Mouse (Mus musculus) splenic B cell, adult 2 months (primary cell): ENCODE measurements around the gene Ano3.

Experiments used
- DNase-seq: peaks from one replicate; pipeline ENCODE4 v3.0.0-alpha.2; 2011; ENCODE audit warnings: low read depth, low spot score
- H3K27me3 ChIP-seq: 2 replicates; pipeline ENCODE4 v1.6.1; 2012; ENCODE audit warnings: mild to moderate bottlenecking, low read length, moderate library complexity, mixed read lengths; ENCODE audit not compliant: control insufficient read depth, poor library complexity, insufficient read depth, severe bottlenecking
- H3K36me3 ChIP-seq: 2 replicates; pipeline ENCODE4 v1.6.1; 2012; ENCODE audit warnings: mild to moderate bottlenecking, low read length, moderate library complexity, mixed read lengths; ENCODE audit not compliant: control insufficient read depth, poor library complexity, insufficient read depth, severe bottlenecking

Ano3 gene

DNA sequence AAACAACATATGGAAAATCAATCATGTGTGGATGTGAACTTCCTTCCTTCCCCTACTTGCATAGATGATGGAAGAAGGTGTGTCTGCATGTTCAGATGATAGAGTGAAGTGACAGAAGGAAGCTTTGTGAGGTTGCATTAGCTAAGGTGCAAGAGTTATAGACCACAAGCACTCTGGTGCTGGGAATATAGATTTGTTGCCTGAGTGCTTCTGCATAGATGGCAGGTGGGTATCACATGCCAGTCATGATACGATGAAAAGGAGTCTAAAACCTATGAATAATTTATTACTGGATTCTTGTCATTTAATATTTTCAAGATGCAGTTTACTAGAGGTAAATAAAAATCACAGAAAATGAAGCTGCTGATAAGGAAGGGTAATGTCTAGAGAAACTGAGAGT is 210.9 kb downstream of the Ano3 start:
- no peak for DNase-seq
- H3K36me3 ChIP-seq: no peaks in the 10 kb centered on the region

GRCm38 (mm10) chr2:110737981-110738380 is 212.7 kb downstream of the Ano3 start:
- Histone ChIP-seq H3K36me3 (no peaks in the 10 kb centered on the region), H3K27me3 (no peaks in the 10 kb centered on the region)
- no peak for DNase-seq

More for the DNA sequence above, 210.9 kb downstream of the Ano3 start:
- H3K27me3 ChIP-seq: no peaks in the 10 kb centered on the region

GRCm38 (mm10) chr2:110737236-110737635 is 213.5 kb downstream of the Ano3 start:
- no peak for DNase-seq
- no peaks in the 10 kb centered on the region for H3K36me3 ChIP-seq
- no peaks in the 10 kb centered on the region for H3K27me3 ChIP-seq

DNA sequence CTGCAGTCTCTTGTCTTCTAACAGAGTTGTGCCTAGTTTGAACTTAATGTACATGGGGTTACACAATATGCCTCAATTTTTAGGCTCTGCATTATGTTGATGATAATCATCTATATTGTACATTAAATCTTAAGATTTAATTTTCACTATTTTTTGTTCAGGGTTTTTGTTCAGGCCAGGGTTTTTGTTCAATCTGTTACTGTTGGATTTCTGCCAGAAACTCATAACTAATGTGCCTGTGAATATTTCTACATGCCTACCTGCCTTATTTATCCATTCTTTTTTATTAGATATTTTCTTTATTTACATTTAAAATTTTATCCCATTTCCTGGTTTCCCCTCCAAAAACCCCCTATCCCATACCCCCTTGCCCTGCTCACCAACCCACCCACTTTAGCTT is 224.6 kb downstream of the Ano3 start:
- Histone ChIP-seq H3K27me3 (no peaks in the 10 kb centered on the region), H3K36me3 (no peaks in the 10 kb centered on the region)
- no peak for DNase-seq

DNA sequence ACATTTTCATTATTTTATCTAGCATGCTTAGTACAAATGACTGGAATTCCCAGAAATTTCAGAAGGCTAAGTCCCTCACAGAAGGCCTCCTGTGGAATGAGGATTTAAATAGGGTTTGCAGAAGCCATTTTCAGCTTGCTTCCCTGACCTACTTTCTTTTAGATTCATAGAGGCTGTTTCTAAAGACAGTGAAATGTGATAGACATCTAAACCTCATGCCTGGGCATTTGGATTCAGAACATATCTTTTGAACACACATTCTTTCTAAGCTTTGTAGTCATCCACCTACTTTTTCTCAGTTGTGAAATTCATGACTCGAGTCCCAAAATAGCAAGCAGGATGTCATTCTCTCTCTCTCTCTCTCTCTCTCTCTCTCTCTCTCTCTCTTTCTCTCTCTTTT is 228.5 kb downstream of the Ano3 start:
- no peaks in the 10 kb centered on the region for H3K27me3 ChIP-seq
- DNase-seq: no peak

DNA sequence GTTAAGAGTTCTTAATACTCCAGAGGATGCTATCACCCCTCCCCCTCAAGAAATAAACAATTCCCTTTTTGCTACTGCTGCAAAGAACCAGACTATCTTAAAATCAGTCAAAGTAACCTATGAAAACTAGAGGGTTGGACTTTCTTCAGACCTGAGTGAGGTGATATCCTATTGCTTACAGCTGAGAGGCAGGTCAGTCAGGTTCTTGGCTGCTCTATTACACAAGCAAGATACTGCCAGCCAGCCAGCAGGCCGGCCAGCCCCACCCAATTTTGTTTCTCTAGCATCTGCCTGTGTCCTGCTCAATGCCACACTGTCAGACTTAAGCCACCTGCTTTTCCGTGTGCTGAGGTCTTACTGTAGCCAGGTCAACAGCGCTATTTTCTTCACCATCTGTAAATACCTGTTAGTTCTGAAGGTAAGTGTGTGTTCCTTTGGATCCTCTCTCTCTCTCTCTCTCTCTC is 229.4 kb downstream of the Ano3 start, which contains the start of gene Muc15:
Gene Muc15 (plus strand): TSS at position 51 of the 464 bp plus-strand sequence.
- no peak for DNase-seq
- Histone ChIP-seq H3K27me3 (no peaks in the 10 kb centered on the region), H3K36me3 (no peaks in the 10 kb centered on the region)

More for the DNA sequence above, 228.5 kb downstream of the Ano3 start:
- H3K36me3 ChIP-seq: no peaks in the 10 kb centered on the region

- no peak for DNase-seq
- H3K27me3 ChIP-seq: no peaks in the 10 kb centered on the region
- H3K36me3 ChIP-seq: no peaks in the 10 kb centered on the region
Measured at GRCm38 (mm10) chr2:110719051-110719450, 231.7 kb downstream of the Ano3 start.

DNA sequence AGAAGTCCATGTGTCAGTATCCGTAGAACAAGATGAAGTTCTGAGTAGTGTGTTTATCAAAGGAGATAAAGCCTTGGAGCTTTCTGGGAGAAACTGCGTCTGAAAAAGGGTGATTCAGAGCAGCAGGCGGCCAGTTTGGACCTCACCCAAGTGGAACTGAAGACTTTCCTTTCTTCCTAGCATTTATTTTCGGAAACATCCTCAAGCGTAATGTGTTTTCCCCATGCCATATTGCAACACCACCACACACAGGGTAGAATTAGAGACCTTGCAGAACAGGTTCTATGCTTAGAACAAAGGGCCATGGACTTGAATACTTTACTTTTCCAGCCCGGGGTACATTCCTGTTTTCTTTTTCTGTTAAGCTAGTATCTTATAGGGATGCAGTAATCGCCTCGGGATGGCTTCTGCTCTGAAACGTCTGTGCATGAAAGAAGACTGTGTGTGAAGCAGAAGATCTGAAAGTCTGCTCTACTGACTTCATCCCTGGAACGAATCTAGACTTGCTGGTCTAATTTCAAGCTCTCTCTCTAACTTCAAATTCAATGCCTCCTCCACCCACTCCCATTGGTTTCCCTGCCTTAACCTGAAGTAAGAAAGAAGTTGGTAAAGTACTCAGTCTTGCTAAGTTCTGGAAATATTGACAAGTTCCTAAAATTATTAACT is 240.5 kb downstream of the Ano3 start:
- H3K36me3 ChIP-seq: no peaks in the 10 kb centered on the region

GRCm38 (mm10) chr2:110709436-110709835 is 241.3 kb downstream of the Ano3 start:
- Histone ChIP-seq H3K27me3 (no peaks in the 10 kb centered on the region), H3K36me3 (no peaks in the 10 kb centered on the region)
- DNase-seq: no peak

More for the DNA sequence above, 240.5 kb downstream of the Ano3 start:
- no peak for DNase-seq
- H3K27me3 ChIP-seq: no peaks in the 10 kb centered on the region

- no peaks in the 10 kb centered on the region for H3K27me3 ChIP-seq
- no peak for DNase-seq
- no peaks in the 10 kb centered on the region for H3K36me3 ChIP-seq
Measured at GRCm38 (mm10) chr2:110671071-110671624, 279.6 kb downstream of the Ano3 start.

GRCm38 (mm10) chr2:110663329-110663728 is 287.4 kb downstream of the Ano3 start:
- no peak for DNase-seq
- H3K36me3 ChIP-seq: no peaks in the 10 kb centered on the region
- H3K27me3 ChIP-seq: no peaks in the 10 kb centered on the region

DNA sequence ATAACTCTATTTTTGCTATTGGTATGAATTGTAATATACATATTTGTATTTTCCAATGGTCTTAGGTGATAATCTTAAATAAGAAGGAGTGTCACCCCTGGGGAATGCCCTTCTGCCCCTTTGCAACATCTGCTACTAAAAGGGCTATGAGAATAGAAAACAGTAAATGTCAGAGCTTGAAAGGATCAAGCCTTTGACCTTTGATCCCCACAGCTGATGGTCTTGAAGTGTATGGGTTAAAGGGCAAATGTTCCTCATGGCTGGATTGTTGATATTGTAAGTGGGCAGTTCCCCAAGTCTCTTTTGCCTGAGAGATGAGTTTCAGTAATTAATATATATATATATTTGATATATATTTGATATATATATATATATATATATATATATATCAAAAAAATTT is 305.9 kb downstream of the Ano3 start:
- no peaks in the 10 kb centered on the region for H3K36me3 ChIP-seq
- no peaks in the 10 kb centered on the region for H3K27me3 ChIP-seq
- DNase-seq: no peak

DNA sequence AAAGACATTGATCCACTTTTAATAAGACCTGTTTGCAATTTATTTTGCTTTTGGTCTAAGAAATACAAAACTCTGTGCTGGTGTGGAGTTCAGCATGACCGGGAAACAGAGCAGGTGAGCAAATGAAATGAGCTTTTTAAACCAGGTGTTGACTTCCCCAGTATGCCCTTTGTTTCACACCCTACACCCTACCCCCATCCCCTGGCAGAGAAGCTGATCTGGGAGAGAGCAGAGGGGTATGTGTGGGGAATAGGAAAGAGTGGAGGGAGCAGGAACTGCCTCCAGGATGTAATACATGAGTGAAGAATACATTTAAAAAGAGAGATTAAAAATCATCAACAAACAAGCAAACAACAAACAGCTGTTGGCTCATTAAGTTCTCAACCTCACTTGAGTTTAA is 306.4 kb downstream of the Ano3 start:
- no peaks in the 10 kb centered on the region for H3K36me3 ChIP-seq
- no peak for DNase-seq
- no peaks in the 10 kb centered on the region for H3K27me3 ChIP-seq
